Mouse (Mus musculus) hindbrain, embryonic 12.5 days (tissue): ENCODE data around the gene Ier2. TPM values are rescaled to one million over a fixed set of nuclear protein-coding genes. Genes with fewer than 3 reads are reported as not detected.

Experiments used
- ATAC-seq: fragments of 200-750 bp; cut with Nextera tagmentation; 2 replicates; pipeline ENCODE4 v1.8.0; 2017; ENCODE audit warnings: moderate TSS enrichment; ENCODE audit not compliant: low FRiP score
- H3K27ac ChIP-seq: fragments of 300-500 bp; sonication (generic); 2 replicates; pipeline ENCODE4 v1.5.1; 2016; ENCODE audit warnings: mild to moderate bottlenecking
- H3K27me3 ChIP-seq: fragments of 300-500 bp; sonication (generic); 2 replicates; pipeline ENCODE4 v1.6.1; 2016; ENCODE audit warnings: mild to moderate bottlenecking
- H3K36me3 ChIP-seq: fragments of 300-500 bp; sonication (generic); 2 replicates; pipeline ENCODE4 v1.6.1; 2016; ENCODE audit warnings: mild to moderate bottlenecking
- H3K4me1 ChIP-seq: fragments of 300-500 bp; sonication (generic); 2 replicates; pipeline ENCODE4 v1.6.1; 2016
- H3K4me2 ChIP-seq: fragments of 300-500 bp; sonication (generic); replicated peaks from 2 replicates; pipeline ENCODE4 v1.6.1; 2016; ENCODE audit warnings: mild to moderate bottlenecking
- H3K4me3 ChIP-seq: fragments of 300-500 bp; sonication (generic); 2 replicates; pipeline ENCODE4 v1.5.1; 2016; ENCODE audit warnings: mild to moderate bottlenecking
- H3K9ac ChIP-seq: fragments of 300-500 bp; sonication (generic); 2 replicates; pipeline ENCODE4 v1.6.1; 2016; ENCODE audit warnings: mild to moderate bottlenecking, moderate library complexity
- H3K9me3 ChIP-seq: fragments of 300-500 bp; sonication (generic); replicated peaks from 2 replicates; pipeline ENCODE4 v1.6.1; 2016; ENCODE audit warnings: mild to moderate bottlenecking
- WGBS: fragments of 180-500 bp; shearing (Covaris S2); methylation state at CpG from one replicate; pipeline ENCODE4 v1.1.7; 2016; 5-methylcytosine and 5-hydroxymethylcytosine counted together
- polyA plus RNA-seq: library from polyadenylated mRNA; unstranded; fragments of >200 nt; fragmentation: Nextera tagmentation; extraction: Ambion mirVana; gene quantifications from 2 replicates; pipeline ENCODE4 v1.2.1, GENCODE M21; 2016

The Ier2 gene
- polyA plus RNA-seq, 1 experiment from 2014 or later = 62.5 TPM

DNA sequence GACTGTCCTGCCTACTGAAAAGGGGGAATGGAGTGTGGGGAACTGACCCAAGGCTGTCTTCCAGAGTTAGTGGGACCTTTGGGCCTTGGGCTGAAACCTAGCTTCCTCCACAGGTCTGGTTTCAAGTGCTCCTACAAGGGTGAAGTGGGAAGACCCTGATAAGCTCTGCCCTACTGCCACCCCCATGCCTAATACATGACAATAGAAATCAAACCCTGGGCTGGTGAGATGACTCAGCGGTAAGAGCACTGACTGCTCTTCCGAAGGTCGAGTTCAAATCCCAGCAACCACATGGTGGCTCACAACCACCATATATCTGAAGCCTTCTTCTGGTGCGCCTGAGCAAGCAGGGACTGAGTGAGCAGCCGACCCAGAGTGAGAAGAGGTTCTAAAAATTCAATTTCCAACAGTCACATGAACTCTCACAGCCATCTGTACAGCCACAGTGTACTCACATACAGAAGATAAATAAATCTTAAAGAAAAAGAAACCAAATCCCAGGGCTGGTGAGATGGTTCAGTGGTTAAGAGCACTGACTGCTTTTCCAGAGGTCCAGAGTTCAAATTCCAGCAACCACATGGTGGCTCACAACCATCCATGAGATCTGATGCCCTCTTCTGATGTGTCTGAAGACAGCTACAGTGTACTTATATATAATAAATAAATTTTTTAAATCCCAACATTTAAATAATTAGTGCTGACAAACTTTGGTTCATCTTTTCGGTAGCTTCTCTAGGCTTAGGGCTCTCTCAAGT is 6.3 kb upstream of the Ier2 start:
- Histone ChIP-seq H3K4me1 (peaks cover 12% of the 10 kb centered on the region), H3K27ac (no peak overlapping the region), H3K36me3 (peaks cover 53% of the 10 kb centered on the region), H3K9me3 (no peaks in the 10 kb centered on the region), H3K27me3 (no peaks in the 10 kb centered on the region), H3K4me2 (no peak overlapping the region), H3K4me3 (no peak overlapping the region), H3K9ac (no peak overlapping the region)
- WGBS = 84% methylated on average over 6 of the region's 6 CpGs
- ATAC-seq = no peak

DNA sequence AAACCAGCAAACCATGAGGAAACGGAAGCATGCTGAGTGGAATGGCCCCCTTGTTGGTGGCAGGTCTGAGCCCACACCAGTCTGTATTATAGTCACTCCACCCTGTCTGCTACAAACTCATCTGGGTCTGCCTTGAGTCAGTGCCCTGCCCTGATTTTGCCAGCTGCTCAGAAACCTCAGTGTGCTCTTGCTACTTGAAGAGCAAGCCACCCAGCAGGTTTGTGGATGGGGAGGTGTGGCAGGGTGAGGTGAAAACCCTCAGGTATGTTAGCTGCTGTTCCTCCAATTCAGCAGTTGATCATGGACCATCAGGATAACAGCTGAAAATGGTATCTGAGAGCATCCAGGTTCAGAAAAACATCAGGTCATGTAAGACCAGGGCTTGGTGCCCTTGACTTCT is 5.4 kb upstream of the Ier2 start:
- H3K36me3 ChIP-seq = peaks cover 44% of the 10 kb centered on the region
- H3K27me3 ChIP-seq = no peaks in the 10 kb centered on the region
- no peaks in the 10 kb centered on the region for H3K9me3 ChIP-seq
- ATAC-seq = no peak
- H3K4me3 ChIP-seq = no peak overlapping the region
- no peak overlapping the region for H3K9ac ChIP-seq
- H3K27ac ChIP-seq = no peak overlapping the region
- no peak overlapping the region for H3K4me2 ChIP-seq
- WGBS = 75% methylated on average over 1 of the region's 1 CpGs
- peaks cover 19% of the 10 kb centered on the region for H3K4me1 ChIP-seq

DNA sequence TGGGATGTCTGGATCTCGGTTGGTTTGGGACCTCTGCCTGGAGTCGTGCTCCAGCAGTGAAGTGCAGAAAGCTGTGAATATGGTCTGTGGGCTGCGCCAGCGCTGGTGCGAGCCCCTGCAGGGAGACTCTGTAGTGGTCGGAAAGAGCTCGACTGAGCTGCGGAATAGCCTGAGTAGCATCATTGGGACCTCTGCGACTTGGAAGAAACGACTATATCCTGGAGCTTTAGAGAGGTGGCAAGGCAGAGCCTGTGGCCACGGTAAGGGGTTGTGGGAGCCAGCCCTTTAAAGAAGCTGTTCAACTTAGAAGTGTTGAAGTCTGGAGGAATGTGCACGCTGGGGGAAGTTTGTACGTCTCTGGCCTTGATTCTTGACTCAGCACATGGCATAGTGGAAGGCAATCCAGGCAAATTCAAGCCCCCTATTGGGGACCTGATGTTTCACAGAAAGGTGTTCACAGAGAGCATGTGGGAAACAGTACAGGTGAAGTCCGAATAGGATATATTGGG is 2.8 kb upstream of the Ier2 start:
- peak; percentile 1; the same call in 1 of the 2 replicates for ATAC-seq
- H3K4me2 ChIP-seq = peak overlapping the region; percentile 93
- 4% methylated on average over 14 of the region's 14 CpGs for WGBS
- H3K27ac ChIP-seq = peak overlapping the region; percentile 88
- H3K4me3 ChIP-seq = peak overlapping the region; percentile 62
- H3K27me3 ChIP-seq = no peaks in the 10 kb centered on the region
- peaks cover 36% of the 10 kb centered on the region for H3K4me1 ChIP-seq
- no peaks in the 10 kb centered on the region for H3K9me3 ChIP-seq
- peak overlapping the region; percentile 81 for H3K9ac ChIP-seq
- H3K36me3 ChIP-seq = peaks cover 22% of the 10 kb centered on the region

DNA sequence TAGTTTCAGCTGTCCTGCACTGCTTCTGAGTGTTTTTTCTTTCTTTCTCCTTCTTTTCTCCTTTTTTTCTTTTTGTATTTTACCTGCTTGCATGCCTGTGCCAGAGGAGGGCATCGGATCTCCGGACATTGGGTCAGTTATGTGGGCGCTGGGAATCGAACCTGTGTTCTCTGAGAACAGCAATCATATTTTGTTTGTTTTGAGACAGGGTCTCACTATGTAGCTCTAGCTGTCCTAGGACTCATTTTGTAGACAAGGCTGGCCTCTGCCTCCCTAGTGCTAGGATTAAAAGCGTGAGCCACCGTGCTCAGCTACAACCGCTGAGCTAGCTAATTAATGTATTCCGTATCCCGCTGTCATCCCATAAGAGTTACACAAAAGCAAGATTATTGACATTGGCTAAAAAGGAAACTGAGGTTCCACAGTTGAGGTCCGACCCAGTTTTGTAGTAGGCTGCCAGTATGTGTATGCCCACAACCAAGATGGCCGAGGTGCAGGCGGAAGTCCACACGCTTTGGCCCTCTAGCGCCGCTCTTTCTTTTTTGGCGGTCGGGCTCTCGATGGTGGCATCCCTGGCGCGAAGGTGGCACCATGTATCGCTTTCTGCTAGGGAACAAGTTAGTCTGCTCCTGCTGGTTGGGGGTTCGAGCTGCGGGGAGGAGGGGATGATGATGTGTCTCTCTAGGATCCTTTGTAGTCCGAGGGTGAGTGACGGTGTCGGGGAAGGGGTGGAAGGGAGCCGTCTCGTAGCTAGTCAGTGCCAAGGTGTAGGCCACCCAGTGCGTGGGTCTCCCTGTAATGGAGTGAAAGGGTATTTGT is 2.1 kb upstream of the Ier2 start:
- H3K36me3 ChIP-seq = peaks cover 15% of the 10 kb centered on the region; the same call in 1 of the 2 replicates
- peak overlapping the region; percentile 93 for H3K4me2 ChIP-seq
- H3K4me3 ChIP-seq = peak overlapping the region; percentile 62
- peaks cover 43% of the 10 kb centered on the region for H3K4me1 ChIP-seq
- H3K27ac ChIP-seq = peak overlapping the region; percentile 88
- peak overlapping the region; percentile 81 for H3K9ac ChIP-seq
- ATAC-seq = peak; percentile 52
- H3K27me3 ChIP-seq = no peaks in the 10 kb centered on the region
- H3K9me3 ChIP-seq = no peaks in the 10 kb centered on the region
- WGBS = under 1% methylated on average over 29 of the region's 29 CpGs

DNA sequence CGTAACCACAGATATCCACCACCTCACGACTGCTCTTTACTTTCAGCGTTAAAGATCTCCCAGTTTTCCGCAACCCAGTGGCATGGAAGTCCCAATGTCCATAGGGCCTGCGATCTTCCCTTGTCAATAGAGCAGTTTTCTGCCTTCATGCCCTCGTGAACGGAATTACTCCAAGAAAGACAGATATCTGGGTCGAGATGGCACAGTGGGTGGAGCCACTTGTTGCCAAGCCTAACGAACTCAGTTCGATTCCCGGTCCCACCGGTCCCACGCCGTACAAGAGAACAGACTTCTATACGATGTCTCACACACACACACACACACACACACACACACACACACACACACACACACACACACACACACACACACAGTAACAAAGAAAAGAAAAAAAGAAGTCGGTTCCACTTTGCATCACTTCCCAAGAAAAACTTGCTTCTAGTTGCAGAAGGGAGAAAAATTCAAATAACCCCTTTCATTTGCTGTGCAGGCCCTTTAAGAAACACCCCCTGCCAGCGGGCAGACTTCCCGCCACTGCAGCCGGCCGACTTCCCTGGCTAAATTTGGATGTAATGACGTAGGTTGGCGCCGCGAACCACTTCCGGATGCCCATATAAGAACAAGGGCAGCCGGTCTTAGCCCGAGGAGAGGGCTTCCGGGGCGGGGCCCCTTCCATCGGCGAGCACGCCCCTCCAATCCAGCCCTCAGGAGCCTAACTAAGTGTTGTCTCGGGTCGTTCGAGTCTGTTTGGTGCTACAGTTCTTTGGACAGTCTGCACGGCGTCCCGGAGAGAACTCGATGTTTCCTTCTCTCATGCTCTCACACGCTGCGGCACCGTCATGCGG is 1.1 kb upstream of the Ier2 start:
- no peaks in the 10 kb centered on the region for H3K9me3 ChIP-seq
- ATAC-seq = peak; percentile 85
- H3K4me1 ChIP-seq = peaks cover 46% of the 10 kb centered on the region
- peak overlapping the region; percentile 93 for H3K4me2 ChIP-seq
- WGBS = 4% methylated on average over 42 of the region's 43 CpGs
- no peaks in the 10 kb centered on the region for H3K27me3 ChIP-seq
- H3K4me3 ChIP-seq = peak overlapping the region; percentile 62
- peaks cover 11% of the 10 kb centered on the region; the same call in 1 of the 2 replicates for H3K36me3 ChIP-seq
- H3K27ac ChIP-seq = peak overlapping the region; percentile 88
- peak overlapping the region; percentile 81 for H3K9ac ChIP-seq

DNA sequence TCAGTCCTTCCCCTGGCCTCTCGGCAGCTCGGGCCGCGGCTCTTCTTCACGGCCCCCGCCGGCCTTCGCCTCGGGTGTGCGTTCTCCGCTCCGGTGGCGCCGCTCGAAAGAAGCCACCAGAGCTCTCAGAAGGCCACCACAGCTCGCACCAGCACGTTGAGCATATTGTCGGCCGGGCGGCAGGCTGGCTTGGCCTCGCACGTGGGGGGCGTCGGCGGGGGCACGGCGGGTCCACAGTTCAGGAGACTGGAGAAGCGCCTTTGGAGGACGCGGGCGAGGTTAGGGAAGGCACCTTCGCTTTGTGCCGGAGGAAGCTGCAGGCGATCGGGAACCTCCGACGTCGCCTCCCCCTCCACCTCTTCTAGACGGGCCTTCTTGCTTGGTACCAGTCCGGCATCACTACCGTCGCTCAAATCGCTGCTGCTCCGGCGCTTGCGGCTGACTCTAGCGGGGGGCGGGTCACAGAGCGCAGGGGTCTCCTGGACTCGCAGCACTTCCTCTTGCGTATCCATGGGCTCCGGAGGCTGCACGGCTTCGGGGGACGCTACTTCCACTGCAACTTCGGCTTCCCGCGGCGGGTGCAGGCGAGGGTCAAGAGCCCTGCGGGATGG is 586 bp downstream of the Ier2 start:
- WGBS = under 1% methylated on average over 61 of the region's 61 CpGs
- ATAC-seq = peak; percentile 14; the same call in 1 of the 2 replicates
- peak overlapping the region; percentile 93 for H3K4me2 ChIP-seq
- peaks cover 46% of the 10 kb centered on the region for H3K4me1 ChIP-seq
- H3K36me3 ChIP-seq = no peaks in the 10 kb centered on the region
- H3K27me3 ChIP-seq = no peaks in the 10 kb centered on the region
- peak overlapping the region; percentile 88 for H3K27ac ChIP-seq
- peak overlapping the region; percentile 72 for H3K9ac ChIP-seq
- H3K4me3 ChIP-seq = peak overlapping the region; percentile 62
- no peaks in the 10 kb centered on the region for H3K9me3 ChIP-seq

DNA sequence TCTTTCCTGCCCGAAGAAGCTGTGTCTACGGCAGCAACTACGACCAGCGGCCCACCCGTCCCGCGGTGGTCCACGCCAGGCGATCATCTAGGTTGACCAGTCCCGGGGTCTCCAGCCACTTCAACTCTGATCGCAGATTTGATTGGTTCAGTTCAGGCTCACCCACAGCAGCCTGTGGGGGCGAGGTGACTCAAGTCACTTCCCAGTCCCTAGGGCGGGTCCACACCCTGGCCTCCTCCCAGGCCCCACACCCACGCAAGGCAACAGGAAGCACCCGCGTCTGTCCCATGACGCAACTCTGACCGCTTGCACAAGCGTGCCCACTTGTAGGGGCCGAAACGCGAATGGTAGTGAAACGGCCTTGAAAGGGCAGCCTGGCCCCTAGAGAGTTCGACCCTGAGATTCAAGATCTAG is 1.2 kb downstream of the Ier2 start:
- H3K4me2 ChIP-seq = peak overlapping the region; percentile 93
- peaks cover 51% of the 10 kb centered on the region for H3K4me1 ChIP-seq
- H3K36me3 ChIP-seq = no peaks in the 10 kb centered on the region
- ATAC-seq = no peak
- H3K27me3 ChIP-seq = no peaks in the 10 kb centered on the region
- under 1% methylated on average over 24 of the region's 24 CpGs for WGBS
- H3K4me3 ChIP-seq = peak overlapping the region; percentile 62
- peak overlapping the region; percentile 88 for H3K27ac ChIP-seq
- H3K9me3 ChIP-seq = no peaks in the 10 kb centered on the region
- H3K9ac ChIP-seq = peak overlapping the region; percentile 72

DNA sequence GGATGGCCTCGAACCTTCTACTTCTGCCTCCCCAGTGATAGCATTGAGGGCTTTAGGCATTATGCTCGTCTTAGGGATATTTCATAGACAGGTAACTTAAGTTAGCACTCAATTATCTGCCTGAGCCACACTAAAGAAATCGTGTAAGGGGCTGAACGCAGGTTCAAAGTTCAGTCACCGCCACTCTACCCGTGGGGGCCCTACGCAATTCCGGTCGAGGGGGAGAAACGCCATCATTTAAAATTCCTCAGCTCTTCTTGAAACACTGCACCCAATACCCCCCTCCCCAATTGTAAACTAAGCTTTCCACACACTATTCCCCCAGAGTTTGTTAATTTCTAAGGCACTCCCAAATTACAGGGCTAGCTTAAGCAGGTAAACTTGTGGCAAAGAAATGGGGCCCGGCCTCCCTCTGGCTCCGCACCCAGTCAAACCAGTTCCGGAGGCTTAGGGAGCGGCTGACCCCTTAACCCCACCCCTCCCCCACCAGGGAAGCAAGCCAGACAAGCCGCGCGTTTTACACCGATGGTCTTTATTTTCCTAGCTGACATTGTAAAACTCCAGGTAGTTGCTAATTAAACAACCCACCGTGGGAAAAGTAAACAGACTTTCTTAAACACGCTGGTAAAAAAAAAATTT is 1.7 kb downstream of the Ier2 start:
- no peak for ATAC-seq
- no peaks in the 10 kb centered on the region for H3K27me3 ChIP-seq
- peak overlapping the region; percentile 88 for H3K27ac ChIP-seq
- peak overlapping the region; percentile 93 for H3K4me2 ChIP-seq
- H3K9me3 ChIP-seq = no peaks in the 10 kb centered on the region
- peaks cover 51% of the 10 kb centered on the region for H3K4me1 ChIP-seq
- under 1% methylated on average over 20 of the region's 20 CpGs for WGBS
- H3K9ac ChIP-seq = peak overlapping the region; percentile 72
- no peaks in the 10 kb centered on the region for H3K36me3 ChIP-seq
- peak overlapping the region; percentile 62 for H3K4me3 ChIP-seq

DNA sequence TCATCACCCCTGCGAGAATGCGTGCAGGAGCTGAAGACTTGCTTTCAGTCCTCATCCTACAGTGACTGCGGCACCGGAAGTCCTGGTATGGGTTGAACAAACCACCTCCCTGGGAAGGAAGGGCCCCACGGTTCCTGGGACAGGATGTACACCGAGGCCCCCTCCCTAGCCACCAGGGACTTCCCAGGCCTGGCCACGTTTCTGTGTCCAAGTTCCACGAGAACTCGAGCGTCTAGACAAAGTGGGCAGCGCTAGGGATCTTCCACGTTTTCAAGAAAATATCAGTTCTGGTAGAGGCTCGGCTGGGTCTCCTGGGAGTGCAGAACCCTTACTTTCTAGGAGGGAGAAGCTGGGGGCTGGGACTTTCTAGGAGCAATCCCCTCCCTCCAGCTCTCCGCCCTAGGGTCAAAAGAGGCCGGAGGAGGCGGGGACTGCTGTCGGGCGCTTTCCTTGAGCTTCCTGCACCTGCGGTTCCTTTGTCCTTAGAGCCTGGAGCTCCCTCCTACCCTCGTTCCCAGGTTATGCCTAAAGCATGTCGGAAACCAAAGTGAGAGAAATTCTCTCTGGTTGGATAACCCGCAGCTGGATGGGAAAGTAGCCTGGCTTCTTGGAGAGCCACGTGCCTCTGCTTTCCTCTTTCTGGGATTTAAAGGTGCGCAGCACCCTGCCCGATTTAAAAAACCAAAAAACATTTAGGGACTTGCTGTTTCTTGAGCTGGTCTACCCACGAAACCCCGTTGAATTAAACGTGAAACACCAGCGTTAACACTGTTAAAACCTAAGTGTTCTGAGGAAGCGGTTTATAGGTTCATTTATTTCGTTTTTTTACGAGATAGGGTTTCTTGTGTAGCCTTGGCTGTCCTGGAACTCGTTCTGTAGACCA is 2.5 kb downstream of the Ier2 start:
- Histone ChIP-seq H3K9me3 (no peaks in the 10 kb centered on the region), H3K36me3 (no peaks in the 10 kb centered on the region), H3K9ac (peak overlapping the region; percentile 72), H3K27me3 (no peaks in the 10 kb centered on the region), H3K27ac (peak overlapping the region; percentile 88), H3K4me3 (peak overlapping the region; percentile 62), H3K4me1 (peaks cover 53% of the 10 kb centered on the region), H3K4me2 (peak overlapping the region; percentile 93)
- ATAC-seq = no peak
- 2% methylated on average over 33 of the region's 33 CpGs for WGBS

DNA sequence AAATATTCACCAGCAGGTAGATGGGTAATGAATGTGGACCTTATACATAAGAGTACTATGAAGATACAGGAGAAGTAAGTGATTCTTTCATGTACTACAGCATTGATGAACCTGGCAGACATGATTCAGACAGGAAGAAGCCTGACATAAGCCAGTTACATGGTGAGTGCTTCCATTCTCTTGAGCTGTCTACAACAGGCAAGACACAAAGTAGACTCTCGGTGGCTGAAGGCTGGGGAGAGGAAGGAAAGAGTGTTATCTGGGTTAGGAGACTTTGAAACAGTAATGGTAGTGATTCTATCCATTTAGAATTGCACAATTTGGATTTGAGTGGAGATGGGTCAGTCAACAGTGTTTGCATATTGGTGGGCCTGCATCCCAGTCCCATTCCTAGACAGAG is 3.7 kb downstream of the Ier2 start:
- H3K9ac ChIP-seq = no peak overlapping the region
- WGBS = 89% methylated on average over 1 of the region's 1 CpGs
- peaks cover 59% of the 10 kb centered on the region for H3K4me1 ChIP-seq
- H3K4me2 ChIP-seq = no peak overlapping the region
- no peak overlapping the region for H3K4me3 ChIP-seq
- no peaks in the 10 kb centered on the region for H3K9me3 ChIP-seq
- H3K27me3 ChIP-seq = no peaks in the 10 kb centered on the region
- ATAC-seq = no peak
- no peaks in the 10 kb centered on the region for H3K36me3 ChIP-seq
- H3K27ac ChIP-seq = no peak overlapping the region
